Mouse (Mus musculus): ENCODE data around the gene Pnmt. TPM values are rescaled to one million over a fixed set of nuclear protein-coding genes. Genes with fewer than 3 reads are reported as not detected.

Gene Pnmt
- polyA plus RNA-seq, 1 experiment from 2014 or later = not detected

- peaks cover 74% of the 10 kb centered on the region for H3K27me3 ChIP-seq (ENCODE audit: insufficient read depth, low read length)
- H3K27ac ChIP-seq (ENCODE audit: low read depth) = no peak overlapping the region
- ATAC-seq (ENCODE audit: insufficient read depth) (peak; percentile 59), DNase-seq (peak; percentile 95)
- H3K4me1 ChIP-seq (ENCODE audit: insufficient read depth) = 0 out of 2 replicates have a peak, but pooled peaks cover 4% of the 10 kb centered on the region
- TF ChIP-seq CTCF (IDR thresholded peaks at IDR 0.05; ENCODE audit: low read depth) = peak; percentile 100
- peak overlapping the region; percentile 24 for H3K4me3 ChIP-seq (ENCODE audit: low read depth, low read length)
- H3K36me3 ChIP-seq (ENCODE audit: insufficient read depth) = no peaks in the 10 kb centered on the region
- WGBS = 2% methylated on average over 29 of the region's 29 CpGs
- H3K9ac ChIP-seq = no peak overlapping the region
- peak overlapping the region; percentile 57 for H3K4me2 ChIP-seq
- no peaks in the 10 kb centered on the region for H3K9me3 ChIP-seq (ENCODE audit: low read depth, low read length)
These were observed 44.0 kb upstream of the Pnmt start for GRCm38 (mm10) chr11:98342000-98342945.

GRCm38 (mm10) chr11:98345253-98345652, 41.0 kb upstream of the Pnmt start:
- Histone ChIP-seq H3K9ac (no peak overlapping the region), H3K9me3 (ENCODE audit: low read depth, low read length) (no peaks in the 10 kb centered on the region), H3K27ac (ENCODE audit: low read depth) (no peak overlapping the region), H3K36me3 (ENCODE audit: insufficient read depth) (no peaks in the 10 kb centered on the region), H3K4me3 (ENCODE audit: low read depth, low read length) (no peak overlapping the region), H3K4me1 (ENCODE audit: insufficient read depth) (peaks cover 9% of the 10 kb centered on the region; the same call in 1 of the 2 replicates), H3K4me2 (peak overlapping the region; percentile 39), H3K27me3 (ENCODE audit: insufficient read depth, low read length) (peaks cover 74% of the 10 kb centered on the region)
- TF ChIP-seq CTCF (IDR thresholded peaks at IDR 0.05; ENCODE audit: low read depth) = peak; percentile 85
- DNase-seq (peak; percentile 85), ATAC-seq (ENCODE audit: insufficient read depth) (no peak)
- WGBS = 4% methylated on average over 14 of the region's 14 CpGs

- no peak overlapping the region for H3K27ac ChIP-seq (ENCODE audit: low read depth)
- H3K9me3 ChIP-seq (ENCODE audit: low read depth, low read length) = no peaks in the 10 kb centered on the region
- ATAC-seq (ENCODE audit: insufficient read depth) = no peak
- 16% methylated on average over 9 of the region's 9 CpGs for WGBS
- H3K27me3 ChIP-seq (ENCODE audit: insufficient read depth, low read length) = peaks cover 76% of the 10 kb centered on the region
- no peak overlapping the region for H3K4me2 ChIP-seq
- DNase-seq = no peak
- no peak for TF ChIP-seq CTCF (IDR thresholded peaks at IDR 0.05; ENCODE audit: low read depth)
- H3K4me1 ChIP-seq (ENCODE audit: insufficient read depth) = peaks cover 9% of the 10 kb centered on the region; the same call in 1 of the 2 replicates
- H3K9ac ChIP-seq = no peak overlapping the region
- H3K36me3 ChIP-seq (ENCODE audit: insufficient read depth) = no peaks in the 10 kb centered on the region
- no peak overlapping the region for H3K4me3 ChIP-seq (ENCODE audit: low read depth, low read length)
These were observed 40.1 kb upstream of the Pnmt start for GRCm38 (mm10) chr11:98346168-98346567.

GRCm38 (mm10) chr11:98347385-98348082, 38.7 kb upstream of the Pnmt start:
- no peaks in the 10 kb centered on the region for H3K9me3 ChIP-seq (ENCODE audit: low read depth, low read length)
- ATAC-seq (ENCODE audit: insufficient read depth) = no peak
- no peaks in the 10 kb centered on the region for H3K36me3 ChIP-seq (ENCODE audit: insufficient read depth)
- peaks cover 77% of the 10 kb centered on the region for H3K27me3 ChIP-seq (ENCODE audit: insufficient read depth, low read length)
- H3K4me1 ChIP-seq (ENCODE audit: insufficient read depth) = peaks cover 4% of the 10 kb centered on the region; the same call in 1 of the 2 replicates
- H3K27ac ChIP-seq (ENCODE audit: low read depth) = no peak overlapping the region
- no peak overlapping the region for H3K4me3 ChIP-seq (ENCODE audit: low read depth, low read length)
- no peak overlapping the region for H3K9ac ChIP-seq
- TF ChIP-seq CTCF (IDR thresholded peaks at IDR 0.05; ENCODE audit: low read depth) = no peak
- peak overlapping the region; percentile 82 for H3K4me2 ChIP-seq
- 6% methylated on average over 12 of the region's 12 CpGs for WGBS
- DNase-seq = no peak

- no peaks in the 10 kb centered on the region for H3K9me3 ChIP-seq (ENCODE audit: low read depth, low read length)
- H3K4me3 ChIP-seq (ENCODE audit: low read depth, low read length) = peak within 1 kb of the TSS; percentile 45
- DNase-seq (peak; percentile 56), ATAC-seq (ENCODE audit: insufficient read depth) (peak; percentile 75)
- peak within 1 kb of the TSS; percentile 82 for H3K4me2 ChIP-seq
- no peaks in the 10 kb centered on the region for H3K36me3 ChIP-seq (ENCODE audit: insufficient read depth)
- under 1% methylated on average over 54 of the region's 55 CpGs for WGBS
- H3K9ac ChIP-seq = peak within 1 kb of the TSS; percentile 43
- no peak for TF ChIP-seq CTCF (IDR thresholded peaks at IDR 0.05; ENCODE audit: low read depth)
- H3K27me3 ChIP-seq (ENCODE audit: insufficient read depth, low read length) = peaks cover 81% of the 10 kb centered on the region
- no peak within 1 kb of the TSS for H3K27ac ChIP-seq (ENCODE audit: low read depth)
- H3K4me1 ChIP-seq (ENCODE audit: insufficient read depth) = peaks cover 4% of the 10 kb centered on the region; the same call in 1 of the 2 replicates
These were observed 37.9 kb upstream of the Pnmt start, which contains the start of gene Ppp1r1b for GRCm38 (mm10) chr11:98348083-98348961. Gene Ppp1r1b (plus strand): TSS chr11:98348404.

- 0 out of 2 replicates have a peak overlapping the region, but pooled peaks have one; percentile 43 for H3K9ac ChIP-seq
- H3K4me3 ChIP-seq (ENCODE audit: low read depth, low read length) = peak overlapping the region; percentile 45
- ATAC-seq (ENCODE audit: insufficient read depth) (no peak), DNase-seq (no peak)
- peak overlapping the region; percentile 82; the same call in 1 of the 2 replicates for H3K4me2 ChIP-seq
- no peak for TF ChIP-seq CTCF (IDR thresholded peaks at IDR 0.05; ENCODE audit: low read depth)
- peaks cover 4% of the 10 kb centered on the region; the same call in 1 of the 2 replicates for H3K4me1 ChIP-seq (ENCODE audit: insufficient read depth)
- WGBS = 5% methylated on average over 9 of the region's 9 CpGs
- no peaks in the 10 kb centered on the region for H3K36me3 ChIP-seq (ENCODE audit: insufficient read depth)
- H3K9me3 ChIP-seq (ENCODE audit: low read depth, low read length) = no peaks in the 10 kb centered on the region
- no peak overlapping the region for H3K27ac ChIP-seq (ENCODE audit: low read depth)
- peaks cover 81% of the 10 kb centered on the region for H3K27me3 ChIP-seq (ENCODE audit: insufficient read depth, low read length)
These were observed 36.9 kb upstream of the Pnmt start for GRCm38 (mm10) chr11:98349308-98349707.
